Mouse (Mus musculus) intestine, embryonic 14.5 days (tissue): ENCODE measurements around the gene Lyrm1. TPM values are rescaled to one million over a fixed set of nuclear protein-coding genes. Genes with fewer than 3 reads are reported as not detected.
A peak's percentile ranks its signal among the peaks of the same experiment; 100 is the strongest.

Experiments used
- ATAC-seq: fragments of 200-750 bp; cut with Nextera tagmentation; replicated peaks from 2 replicates; pipeline ENCODE4 v1.8.0; 2017; ENCODE audit warnings: low read depth, moderate number of reproducible peaks, moderate TSS enrichment, moderate library complexity; ENCODE audit not compliant: low FRiP score, low TSS enrichment
- DNase-seq: peaks from one replicate; pipeline ENCODE4 v3.0.0-alpha.2; 2018; ENCODE audit warnings: low spot score
- H3K27ac ChIP-seq: fragments of 300-500 bp; sonication (generic); 2 replicates; pipeline ENCODE4 v1.5.1; 2014; ENCODE audit warnings: low read depth, mild to moderate bottlenecking, control low read depth
- H3K27me3 ChIP-seq: fragments of 300-500 bp; sonication (generic); replicated peaks from 2 replicates; pipeline ENCODE4 v1.6.1; 2014; ENCODE audit warnings: low read length, control low read depth; ENCODE audit not compliant: control insufficient read depth, insufficient read depth
- H3K36me3 ChIP-seq: fragments of 300-500 bp; sonication (generic); 2 replicates; pipeline ENCODE4 v1.6.1; 2014; ENCODE audit warnings: low read length, control low read depth; ENCODE audit not compliant: control insufficient read depth, insufficient read depth
- H3K4me1 ChIP-seq: fragments of 300-500 bp; sonication (generic); replicated peaks from 2 replicates; pipeline ENCODE4 v1.6.1; 2014; ENCODE audit warnings: low read length, control low read depth, mixed read lengths; ENCODE audit not compliant: control insufficient read depth, insufficient read depth
- H3K4me2 ChIP-seq: fragments of 300-500 bp; sonication (generic); 2 replicates; pipeline ENCODE4 v1.6.1; 2014; ENCODE audit warnings: low read length
- H3K4me3 ChIP-seq: fragments of 300-500 bp; sonication (generic); 2 replicates; pipeline ENCODE4 v1.5.1; 2014; ENCODE audit warnings: low read depth, low read length, control low read depth, mixed read lengths
- H3K9ac ChIP-seq: fragments of 300-500 bp; sonication (generic); 2 replicates; pipeline ENCODE4 v1.6.1; 2014; ENCODE audit warnings: mild to moderate bottlenecking, low read length
- H3K9me3 ChIP-seq: fragments of 300-500 bp; sonication (generic); 2 replicates; pipeline ENCODE4 v1.6.1; 2016; ENCODE audit warnings: low read length, control low read depth; ENCODE audit not compliant: control insufficient read depth
- WGBS: fragments of 180-500 bp; shearing (Covaris S2); extraction: QIAGEN DNeasy Blood & Tissue Kit; methylation state at CpG from one replicate; pipeline ENCODE4 v1.1.7; 2014; 5-methylcytosine and 5-hydroxymethylcytosine counted together
- polyA plus RNA-seq: library from polyadenylated mRNA; unstranded; fragments of >200 nt; fragmentation: Nextera tagmentation; extraction: Ambion mirVana; gene quantifications from 2 replicates; pipeline ENCODE4 v1.2.1, GENCODE M21; 2014

Gene Lyrm1
- polyA plus RNA-seq = 8.0 and 8.5 TPM in 2 replicates

DNA sequence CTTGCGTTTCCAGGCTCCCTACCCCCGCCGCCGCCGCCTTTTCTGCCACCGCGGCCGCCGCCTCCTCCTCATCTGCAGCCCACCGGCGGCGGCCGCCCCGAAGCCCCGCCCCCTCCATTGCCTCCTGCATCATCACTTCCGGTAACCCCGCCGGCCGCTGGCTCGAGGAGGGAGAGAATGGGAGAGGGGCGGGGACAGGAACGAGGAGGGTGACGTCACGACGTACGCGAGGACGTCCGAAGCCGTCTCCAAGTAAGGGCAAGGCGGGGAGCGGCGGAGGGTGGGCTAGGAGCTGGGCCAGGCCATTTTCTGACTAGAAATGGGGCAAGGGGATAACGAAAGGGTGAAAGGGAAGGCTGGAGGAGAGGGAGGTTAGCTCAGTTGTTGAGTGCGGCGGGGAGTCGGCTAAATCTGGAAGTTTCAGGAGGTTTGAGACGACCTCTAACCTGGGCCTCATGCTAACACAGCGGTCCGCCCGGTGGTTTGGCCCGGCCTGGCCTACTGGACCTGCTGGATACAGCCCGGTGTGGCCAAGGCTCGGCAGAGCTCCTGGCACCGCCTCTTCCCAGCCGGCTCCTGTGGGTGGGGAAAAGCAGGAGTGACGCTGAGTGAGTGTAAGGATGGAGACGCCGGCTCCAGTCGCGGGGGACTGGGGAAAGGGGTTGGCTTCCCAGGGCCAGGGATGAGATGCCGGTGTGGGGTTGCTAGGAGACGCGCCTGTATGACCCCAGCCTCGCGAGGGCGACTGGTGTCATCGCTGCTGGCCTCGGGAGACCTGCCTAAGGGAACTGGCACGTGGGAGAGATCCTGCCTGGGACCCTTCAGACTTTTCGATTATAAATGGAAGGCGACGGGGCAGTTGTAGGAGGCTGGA is at the start of gene Lyrm1, which contains the start of gene Dcun1d3:
TSS of gene Lyrm1 (plus strand) at position 223 of the 874 bp plus-strand sequence.
TSS of gene Dcun1d3 (minus strand) at position 660 of the 874 bp plus-strand sequence.
- peaks cover 16% of the 10 kb centered on the region; the same call in 1 of the 2 replicates for H3K4me1 ChIP-seq
- H3K27me3 ChIP-seq = no peaks in the 10 kb centered on the region
- peak; percentile 99 for ATAC-seq
- H3K9me3 ChIP-seq = no peaks in the 10 kb centered on the region
- H3K4me2 ChIP-seq = peak within 1 kb of the TSS; percentile 79
- WGBS = under 1% methylated on average over 62 of the region's 63 CpGs
- peak within 1 kb of the TSS; percentile 81 for H3K9ac ChIP-seq
- peak within 1 kb of the TSS; percentile 96 for H3K27ac ChIP-seq
- peak; percentile 97 for DNase-seq
- peak within 1 kb of the TSS; percentile 72 for H3K4me3 ChIP-seq
- no peaks in the 10 kb centered on the region for H3K36me3 ChIP-seq

DNA sequence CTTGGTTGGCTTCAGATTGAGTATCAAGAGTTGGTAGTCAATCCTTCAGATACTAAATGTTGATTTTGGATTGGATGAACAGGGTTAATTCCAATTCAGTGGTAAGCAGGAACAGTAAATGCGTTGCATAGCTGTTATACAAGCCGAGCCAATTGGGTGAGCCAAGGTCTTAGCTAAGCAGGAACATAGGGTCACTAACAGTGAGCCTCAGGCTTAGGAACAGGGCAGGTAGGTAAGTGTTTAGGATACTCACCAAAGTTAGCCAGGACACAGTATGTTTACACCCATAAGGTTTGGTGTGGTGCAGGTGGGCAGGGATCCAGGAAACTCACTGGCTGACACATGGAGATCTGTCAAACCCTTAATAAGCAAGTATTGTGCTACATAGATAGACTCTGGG is 48.3 kb upstream of the Lyrm1 start:
- Histone ChIP-seq H3K27ac (no peak overlapping the region), H3K27me3 (no peaks in the 10 kb centered on the region), H3K9me3 (no peaks in the 10 kb centered on the region), H3K4me1 (no peaks in the 10 kb centered on the region), H3K4me2 (no peak overlapping the region), H3K9ac (no peak overlapping the region), H3K36me3 (peaks cover 39% of the 10 kb centered on the region), H3K4me3 (no peak overlapping the region)
- ATAC-seq = no peak
- DNase-seq = no peak
- 89% methylated on average over 2 of the region's 2 CpGs for WGBS

DNA sequence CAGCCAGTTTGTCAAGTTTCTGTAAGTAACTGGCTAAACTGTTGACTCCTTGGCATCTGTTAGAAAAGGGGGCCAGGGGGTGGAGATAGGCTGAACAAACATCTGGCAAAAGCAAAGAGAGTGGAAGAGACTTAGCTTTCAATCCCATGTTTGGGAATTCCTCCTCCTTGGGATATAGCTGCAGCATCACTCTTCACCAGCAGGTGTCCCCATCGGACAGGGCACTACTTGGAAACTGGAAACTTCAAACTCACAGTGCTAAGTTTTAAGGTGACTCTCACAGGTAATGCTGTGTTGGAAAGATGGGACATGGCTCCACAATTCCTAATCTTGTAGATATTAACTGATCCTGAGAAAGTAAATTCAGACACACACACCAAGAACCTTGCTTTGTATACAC is 46.6 kb upstream of the Lyrm1 start:
- WGBS = 3% methylated on average over 1 of the region's 1 CpGs
- no peaks in the 10 kb centered on the region for H3K9me3 ChIP-seq

DNA sequence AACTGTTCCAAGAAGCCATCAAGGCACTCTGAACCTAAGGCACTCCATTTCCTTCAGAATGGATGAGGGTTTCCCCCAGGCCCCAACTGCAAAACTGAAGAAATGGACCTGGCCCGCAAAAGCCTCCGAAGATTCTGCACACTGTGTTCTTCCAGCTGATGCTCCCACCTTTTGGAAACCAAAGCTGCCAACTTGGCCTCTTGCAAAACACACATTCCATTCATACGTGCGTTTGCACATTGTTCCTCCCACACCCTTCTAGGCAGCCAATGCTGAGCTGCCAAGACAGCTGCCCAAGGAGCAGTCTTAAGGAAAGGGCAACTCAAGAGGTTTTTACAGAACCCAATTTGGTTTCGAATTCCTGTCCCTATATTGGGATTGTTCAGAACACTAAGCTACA is 44.9 kb upstream of the Lyrm1 start:
- ATAC-seq (no peak), DNase-seq (no peak)
- Histone ChIP-seq H3K4me1 (no peaks in the 10 kb centered on the region), H3K9ac (no peak overlapping the region), H3K9me3 (no peaks in the 10 kb centered on the region), H3K4me3 (no peak overlapping the region), H3K4me2 (no peak overlapping the region), H3K27ac (no peak overlapping the region), H3K36me3 (peaks cover 44% of the 10 kb centered on the region), H3K27me3 (no peaks in the 10 kb centered on the region)
- WGBS = 76% methylated on average over 5 of the region's 5 CpGs

More for the DNA sequence above, 46.6 kb upstream of the Lyrm1 start:
- no peak overlapping the region for H3K4me2 ChIP-seq
- no peaks in the 10 kb centered on the region for H3K27me3 ChIP-seq
- no peak overlapping the region for H3K9ac ChIP-seq
- no peaks in the 10 kb centered on the region for H3K4me1 ChIP-seq
- H3K36me3 ChIP-seq = peaks cover 48% of the 10 kb centered on the region
- peak; percentile 89 for DNase-seq
- H3K27ac ChIP-seq = no peak overlapping the region
- no peak overlapping the region for H3K4me3 ChIP-seq
- ATAC-seq = peak; percentile 43; the same call in 1 of the 2 replicates

DNA sequence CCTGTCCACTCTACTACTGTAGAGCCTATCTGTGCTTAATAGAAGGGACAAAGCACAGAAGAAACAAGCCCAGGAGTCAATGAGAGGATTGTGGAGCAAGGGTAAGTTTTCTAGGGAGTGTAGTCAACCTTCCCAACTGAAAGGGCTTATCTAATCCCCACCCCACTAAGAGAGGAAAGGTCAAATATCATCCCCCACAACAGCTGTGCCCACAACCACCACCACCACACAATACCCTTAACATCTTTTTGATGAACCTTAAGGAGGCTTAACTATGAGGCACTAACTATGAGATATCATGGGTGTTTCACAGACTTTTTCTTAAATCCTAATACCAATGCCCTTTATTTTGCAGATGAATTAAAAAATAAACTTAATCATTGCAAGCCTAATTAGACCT is 43.2 kb upstream of the Lyrm1 start:
- Histone ChIP-seq H3K4me3 (no peak overlapping the region), H3K36me3 (peaks cover 53% of the 10 kb centered on the region)
- ATAC-seq = no peak

DNA sequence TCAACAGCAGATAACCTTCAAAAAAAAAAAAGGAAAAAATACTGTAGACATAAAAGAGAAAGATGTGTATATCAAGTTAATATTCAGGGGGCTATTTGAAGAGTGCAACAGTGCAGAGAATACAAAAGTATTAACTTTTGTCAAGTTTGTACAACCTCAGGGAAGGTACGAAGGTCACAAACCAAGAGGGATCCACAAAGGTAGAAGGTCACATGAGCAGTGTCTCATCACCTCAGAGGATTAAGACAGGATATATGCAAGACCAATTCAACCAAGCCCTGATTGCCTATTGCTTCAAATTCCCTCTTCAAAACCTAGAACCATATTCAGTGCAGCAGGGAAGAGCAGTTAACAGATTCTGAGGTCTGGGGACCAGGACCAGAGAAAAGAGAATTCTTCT is 42.5 kb upstream of the Lyrm1 start:
- Histone ChIP-seq H3K9ac (no peak overlapping the region), H3K9me3 (no peaks in the 10 kb centered on the region), H3K4me3 (no peak overlapping the region), H3K27ac (no peak overlapping the region), H3K27me3 (no peaks in the 10 kb centered on the region), H3K36me3 (peaks cover 56% of the 10 kb centered on the region), H3K4me1 (no peaks in the 10 kb centered on the region), H3K4me2 (no peak overlapping the region)
- 89% methylated on average over 1 of the region's 1 CpGs for WGBS
- DNase-seq = no peak
- ATAC-seq = no peak

More for the DNA sequence above, 43.2 kb upstream of the Lyrm1 start:
- Histone ChIP-seq H3K27ac (no peak overlapping the region), H3K4me2 (no peak overlapping the region), H3K9ac (no peak overlapping the region), H3K4me1 (no peaks in the 10 kb centered on the region), H3K27me3 (no peaks in the 10 kb centered on the region), H3K9me3 (no peaks in the 10 kb centered on the region)
- no peak for DNase-seq

DNA sequence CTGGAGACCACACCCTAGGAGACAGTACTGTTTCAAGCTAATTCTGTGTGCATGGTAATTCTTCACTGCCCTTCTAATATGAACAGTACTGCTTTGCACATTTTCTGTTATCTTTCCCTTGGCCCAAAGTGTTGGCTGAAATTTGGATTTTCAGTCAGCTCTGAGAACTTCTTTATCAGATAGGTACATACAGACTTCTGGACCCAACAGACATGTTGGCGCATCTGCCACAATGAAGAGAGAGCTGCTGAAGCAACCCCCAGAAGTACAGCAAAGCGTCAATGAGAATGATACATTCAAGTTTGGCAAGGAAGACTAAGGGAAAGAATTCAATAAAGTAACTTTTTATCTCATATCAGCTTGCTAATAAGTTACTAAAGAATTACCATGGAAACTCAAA is 41.3 kb upstream of the Lyrm1 start:
- WGBS = 100% methylated on average over 2 of the region's 2 CpGs
- Histone ChIP-seq H3K9ac (no peak overlapping the region), H3K27ac (no peak overlapping the region), H3K36me3 (peaks cover 63% of the 10 kb centered on the region), H3K4me3 (no peak overlapping the region), H3K27me3 (no peaks in the 10 kb centered on the region), H3K4me2 (no peak overlapping the region), H3K9me3 (no peaks in the 10 kb centered on the region), H3K4me1 (no peaks in the 10 kb centered on the region)
- ATAC-seq = no peak
- DNase-seq = no peak

DNA sequence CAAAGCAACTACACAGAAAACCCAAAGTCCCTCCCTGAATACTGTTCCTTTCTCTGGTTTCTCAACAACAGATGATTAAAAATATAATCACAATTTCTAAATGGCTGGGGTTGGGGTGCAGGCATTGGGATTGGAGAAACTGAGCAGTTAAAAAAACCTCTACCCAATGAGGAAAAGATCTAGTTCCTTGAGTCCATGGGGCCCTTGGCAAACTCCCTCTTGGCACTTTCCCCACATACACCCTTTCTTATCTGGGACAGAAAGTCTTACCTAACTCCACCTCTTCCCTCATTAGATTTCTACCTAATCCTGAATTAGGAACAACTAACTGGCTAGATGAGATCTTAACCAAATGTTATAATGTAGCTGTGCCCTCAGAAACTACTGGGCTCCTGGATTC is 40.6 kb upstream of the Lyrm1 start:
- H3K4me3 ChIP-seq = no peak overlapping the region
- H3K9me3 ChIP-seq = no peaks in the 10 kb centered on the region
- peaks cover 68% of the 10 kb centered on the region for H3K36me3 ChIP-seq
- no peak overlapping the region for H3K9ac ChIP-seq
- H3K4me1 ChIP-seq = no peaks in the 10 kb centered on the region
- H3K4me2 ChIP-seq = no peak overlapping the region
- H3K27ac ChIP-seq = no peak overlapping the region
- DNase-seq (no peak), ATAC-seq (no peak)
- no peaks in the 10 kb centered on the region for H3K27me3 ChIP-seq

DNA sequence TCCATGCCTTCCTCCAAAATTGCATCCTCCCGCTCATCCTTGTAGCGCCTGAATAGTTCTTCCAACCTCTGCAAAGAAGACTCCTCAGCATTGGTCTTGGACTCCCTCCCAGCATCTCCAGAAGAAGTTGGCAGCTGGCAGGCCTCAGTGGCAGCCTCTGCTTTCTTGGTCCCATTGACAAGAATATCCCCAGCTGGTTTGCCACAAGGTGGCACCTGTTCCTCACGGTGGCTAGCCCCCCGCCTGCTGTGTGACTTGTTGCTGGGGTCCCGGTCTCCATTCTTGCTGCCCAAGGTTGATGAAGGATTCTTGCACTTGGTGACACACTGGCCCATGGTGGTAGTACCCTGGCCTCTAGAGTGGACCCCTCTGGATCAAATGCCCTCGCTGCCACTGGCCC is 36.2 kb upstream of the Lyrm1 start:
- Histone ChIP-seq H3K27ac (no peak overlapping the region), H3K4me3 (no peak overlapping the region), H3K27me3 (no peaks in the 10 kb centered on the region), H3K9ac (no peak overlapping the region), H3K4me1 (peaks cover 10% of the 10 kb centered on the region), H3K9me3 (no peaks in the 10 kb centered on the region), H3K36me3 (peaks cover 44% of the 10 kb centered on the region), H3K4me2 (no peak overlapping the region)
- no peak for ATAC-seq
- DNase-seq = no peak
- 86% methylated on average over 6 of the region's 6 CpGs for WGBS
